Mouse (Mus musculus): ENCODE measurements at regions not wholly inside any gene's neighbourhood (a gene's known extent, or its start where the extent isn't known, plus 50 kb on each side); places are given as distances from the start of the nearest gene placed in this dataset.

DNA sequence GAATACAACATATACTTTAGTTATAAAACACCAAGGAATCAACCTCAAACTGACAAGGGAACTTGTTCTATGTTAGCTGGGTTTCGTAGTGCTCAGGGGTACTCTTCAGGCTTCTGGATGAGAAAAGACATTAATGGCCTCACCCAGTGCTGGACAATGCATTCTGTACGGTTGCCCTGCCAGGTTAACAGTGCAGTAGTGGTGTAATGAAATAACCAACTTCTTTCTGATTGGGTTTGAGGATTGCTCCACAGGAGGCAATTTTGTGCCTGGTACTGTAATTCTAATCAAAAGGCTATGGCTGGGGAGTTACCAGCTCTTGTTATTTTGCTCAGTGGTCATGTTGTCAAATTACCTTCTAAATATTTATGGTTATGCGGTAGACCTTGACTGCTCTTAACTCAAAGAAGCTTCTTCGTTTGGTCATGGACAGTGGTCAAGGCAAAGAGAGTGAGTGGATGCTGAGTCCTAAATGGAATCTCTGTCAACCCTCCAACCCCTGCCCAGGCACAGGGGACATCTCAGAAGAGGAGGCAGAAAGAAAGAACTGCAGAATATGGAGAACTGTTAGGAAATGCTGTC, 158.8 kb upstream of the B3gat2 start:
- DNase-seq (ENCODE audit: low spot score): no peak

DNA sequence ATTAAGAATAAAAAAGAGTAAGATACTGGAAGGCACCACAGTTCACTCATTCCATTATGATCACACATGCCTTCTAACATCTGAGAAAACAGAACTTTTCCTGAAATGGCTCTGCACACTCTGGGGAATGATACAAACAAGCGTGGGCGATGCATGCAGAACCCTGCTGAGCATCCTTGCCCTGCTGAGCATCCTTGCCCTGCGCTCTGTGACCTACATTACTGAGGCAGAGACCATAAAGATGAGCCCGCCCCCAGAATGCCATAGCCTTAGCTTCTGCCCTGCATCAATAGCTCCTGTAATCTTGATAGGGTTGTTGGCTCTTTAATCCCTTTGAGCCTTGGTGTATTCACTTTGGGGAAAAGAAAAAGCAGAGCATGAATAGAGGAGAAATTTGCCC, 132.2 kb upstream of the B3gat2 start:
- DNase-seq (ENCODE audit: low spot score): no peak

DNA sequence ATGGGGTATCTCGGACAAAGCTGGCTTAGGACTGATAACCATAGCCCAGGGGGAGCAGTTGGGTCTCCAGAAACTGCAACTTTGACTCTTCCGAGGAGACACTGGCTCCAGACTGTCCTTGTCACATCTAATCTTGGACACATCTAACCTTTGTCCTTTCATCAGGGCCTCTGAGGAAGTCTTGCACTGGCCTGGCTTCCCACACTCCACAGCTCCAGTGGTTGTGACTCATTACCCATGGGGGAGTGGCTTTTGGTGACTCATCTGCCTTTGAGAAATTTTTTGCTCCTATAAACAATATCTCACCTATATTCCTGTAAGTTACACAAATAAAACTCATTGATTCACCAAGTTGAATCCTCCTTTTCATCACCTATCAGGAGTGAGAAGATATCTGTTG, 116.5 kb upstream of the B3gat2 start:
- DNase-seq (ENCODE audit: low spot score): no peak

DNA sequence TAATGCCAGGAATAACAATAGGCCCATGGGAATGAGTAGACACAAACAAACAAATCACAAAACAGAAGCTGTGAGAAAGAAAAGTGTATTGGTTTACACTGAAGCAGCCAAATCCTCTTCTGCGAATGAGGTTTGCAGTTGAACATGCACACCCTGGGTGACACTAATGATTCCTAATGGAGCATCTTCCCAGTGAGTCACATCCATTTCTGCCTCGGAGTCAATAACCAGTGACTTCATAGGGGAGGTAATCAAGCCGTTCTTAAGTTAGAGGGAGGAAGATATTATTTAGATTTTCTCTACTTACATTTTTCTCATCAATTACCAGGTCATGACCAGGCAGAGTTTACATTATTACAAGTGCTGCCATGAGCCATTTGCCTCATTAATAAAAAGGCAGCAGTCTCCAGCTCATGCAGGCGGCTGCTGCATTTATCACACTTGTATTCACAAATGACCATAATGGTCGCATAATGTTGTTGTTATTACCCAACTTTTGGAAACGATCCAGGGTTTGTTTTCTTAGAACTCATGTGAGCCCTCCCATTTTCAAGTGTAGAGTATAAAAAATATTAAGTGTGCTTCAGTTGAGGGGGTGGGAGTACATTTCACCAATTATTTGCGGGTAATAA, 112.6 kb upstream of the B3gat2 start:
- DNase-seq (ENCODE audit: low spot score): no peak

DNA sequence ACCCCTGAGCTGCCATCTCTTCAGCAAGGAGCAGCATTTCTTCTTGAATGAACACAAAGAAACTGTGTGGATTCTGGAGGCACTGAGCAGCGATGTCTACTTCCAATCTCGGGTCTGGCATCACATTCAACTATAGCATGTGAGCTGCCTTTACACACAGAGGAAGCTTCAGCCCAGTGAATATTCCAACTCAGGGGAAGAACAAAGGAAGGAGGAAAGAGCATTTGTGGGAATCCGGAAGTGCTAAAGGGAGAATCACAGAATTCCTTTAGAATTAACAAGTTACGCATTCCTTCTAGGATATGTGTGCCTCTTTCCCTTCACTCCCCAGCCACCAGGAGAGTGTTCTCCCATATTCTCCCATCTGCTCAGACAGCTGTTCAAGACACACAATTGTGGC, 111.7 kb upstream of the B3gat2 start:
- DNase-seq (ENCODE audit: low spot score): no peak

DNA sequence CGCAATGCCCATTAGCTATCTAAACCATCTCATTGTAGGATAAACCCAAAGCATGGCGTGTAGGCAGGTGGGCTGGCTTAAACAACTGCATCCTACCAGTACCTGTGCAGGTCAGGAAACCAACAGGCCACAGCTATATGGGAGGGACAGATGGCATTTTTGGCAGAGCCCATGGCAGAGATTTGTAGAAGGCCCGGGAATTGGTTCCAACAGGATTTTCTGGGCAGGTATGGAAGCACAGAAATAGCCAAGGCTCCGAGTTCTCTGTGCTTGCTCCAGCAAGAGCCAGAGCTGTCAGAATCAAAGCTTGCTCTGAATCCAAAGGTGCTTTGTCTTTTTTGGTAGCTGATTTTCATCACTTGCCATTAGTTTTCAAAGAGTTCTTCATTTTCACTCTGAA, 107.9 kb upstream of the B3gat2 start:
- DNase-seq (ENCODE audit: low spot score): no peak

DNA sequence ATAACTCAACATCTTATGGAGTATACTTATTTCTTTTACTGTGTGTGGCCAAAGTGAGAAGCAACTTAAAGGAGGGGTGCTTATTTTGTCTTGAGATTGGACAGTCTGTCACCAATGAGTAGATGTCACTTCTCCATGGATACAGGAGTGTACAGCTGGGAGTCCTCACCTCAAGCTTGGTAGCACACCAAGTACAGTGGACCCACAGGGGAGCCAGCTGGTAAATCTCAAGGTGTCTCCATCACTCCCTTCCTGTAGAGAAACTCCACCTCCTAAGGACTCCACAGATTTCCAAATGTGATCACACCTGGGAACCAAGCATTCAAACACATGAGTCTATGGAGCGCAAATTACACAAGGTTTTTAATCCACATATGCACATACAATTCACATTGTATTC, 105.8 kb upstream of the B3gat2 start:
- DNase-seq (ENCODE audit: low spot score): no peak

DNA sequence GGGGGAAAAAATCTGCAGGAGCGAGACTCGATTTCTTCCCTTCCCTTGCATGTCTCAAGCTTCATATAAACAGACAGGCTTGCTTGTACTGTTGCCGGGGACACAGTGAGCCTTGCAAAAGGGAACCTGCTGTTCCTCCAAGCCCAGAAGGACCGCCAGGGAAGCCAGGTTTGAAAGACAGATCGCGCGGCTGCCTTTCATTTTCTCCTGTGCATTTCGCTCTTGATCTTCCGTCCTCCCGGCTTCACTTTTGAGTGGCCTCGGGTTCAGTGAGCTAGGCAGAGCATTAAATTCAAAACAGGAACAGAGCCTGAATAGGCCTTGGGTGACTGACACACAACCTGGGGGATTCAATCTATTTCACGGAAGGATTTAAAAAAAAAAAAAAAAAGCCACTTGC, 105.3 kb upstream of the B3gat2 start:
- peak; percentile 10 for DNase-seq (ENCODE audit: low spot score)

DNA sequence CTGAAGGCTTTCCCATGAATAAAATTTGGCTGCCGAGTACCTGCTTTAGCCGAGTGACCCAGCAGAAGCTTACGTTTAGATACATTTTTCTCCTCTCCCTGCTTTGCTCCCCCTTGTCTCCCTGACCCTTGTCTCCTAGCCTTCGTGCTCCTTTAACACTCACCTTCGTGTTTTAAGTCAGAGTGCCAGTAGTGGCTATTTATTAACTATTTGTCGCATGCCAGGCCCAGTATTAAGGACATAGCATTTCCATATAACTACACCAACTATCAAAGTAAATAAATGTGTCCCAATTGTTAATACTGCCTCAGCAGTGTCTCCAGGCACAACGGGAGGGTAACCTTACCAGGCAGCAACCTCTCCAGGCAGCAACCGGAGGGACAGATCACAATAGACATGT, 104.8 kb upstream of the B3gat2 start:
- no peak for DNase-seq (ENCODE audit: low spot score)

DNA sequence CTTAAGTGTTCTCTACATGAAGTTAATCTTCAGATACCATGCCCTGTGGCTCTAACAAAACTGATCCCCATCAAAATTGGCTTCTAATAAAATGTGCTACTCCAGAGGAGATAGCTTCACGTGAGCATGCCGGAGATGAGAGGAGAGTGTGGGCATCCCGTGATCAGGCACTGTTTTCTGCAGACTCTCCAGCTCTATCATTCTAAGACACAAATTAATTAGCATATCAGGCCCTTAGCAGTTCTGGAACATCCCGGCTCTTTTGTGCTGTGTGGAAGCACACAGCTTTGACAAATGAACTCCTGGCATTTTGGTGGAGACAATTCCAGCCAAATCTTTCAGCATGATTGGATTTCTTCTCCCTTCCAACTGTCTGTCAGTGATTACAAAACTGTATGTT, 91.0 kb upstream of the B3gat2 start:
- DNase-seq (ENCODE audit: low spot score): no peak

DNA sequence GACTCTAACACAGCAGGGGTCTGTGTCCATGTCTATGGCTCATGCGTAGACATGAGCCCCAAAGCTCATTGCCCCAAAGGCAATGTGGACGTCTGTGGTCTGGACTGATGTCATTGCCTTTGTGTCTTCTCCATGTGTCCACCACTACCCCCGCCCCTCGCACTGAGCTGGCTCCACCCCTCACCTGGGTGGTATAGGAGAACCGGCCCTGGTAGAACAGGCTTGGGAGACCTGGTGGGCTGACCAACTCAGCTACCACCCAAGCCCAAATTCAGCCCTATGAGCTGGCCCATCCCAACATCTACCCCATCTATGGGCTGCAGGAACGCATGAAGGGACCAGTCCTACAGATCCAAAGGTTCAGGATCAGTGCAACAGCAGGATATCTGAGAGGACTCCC, 87.2 kb upstream of the B3gat2 start:
- DNase-seq (ENCODE audit: low spot score): no peak

DNA sequence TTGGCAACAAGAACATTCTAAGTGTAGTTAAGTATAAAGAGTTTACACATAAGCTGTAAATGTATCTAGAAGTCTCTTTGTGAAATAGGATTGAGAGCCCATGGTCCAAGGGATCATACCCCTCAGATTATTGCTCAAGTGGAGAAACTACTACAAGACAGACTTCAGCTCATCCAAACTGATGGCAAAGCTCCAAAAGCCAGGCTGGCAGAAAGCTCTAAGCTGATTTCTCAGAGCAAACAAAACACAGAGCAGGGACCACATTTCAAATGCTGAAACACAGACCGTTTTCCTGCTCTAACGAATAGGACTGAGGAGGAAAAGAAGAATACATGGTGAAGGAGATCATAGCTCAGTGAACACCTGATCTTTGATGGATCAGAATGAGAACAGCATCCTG, 85.3 kb upstream of the B3gat2 start:
- DNase-seq (ENCODE audit: low spot score): no peak

DNA sequence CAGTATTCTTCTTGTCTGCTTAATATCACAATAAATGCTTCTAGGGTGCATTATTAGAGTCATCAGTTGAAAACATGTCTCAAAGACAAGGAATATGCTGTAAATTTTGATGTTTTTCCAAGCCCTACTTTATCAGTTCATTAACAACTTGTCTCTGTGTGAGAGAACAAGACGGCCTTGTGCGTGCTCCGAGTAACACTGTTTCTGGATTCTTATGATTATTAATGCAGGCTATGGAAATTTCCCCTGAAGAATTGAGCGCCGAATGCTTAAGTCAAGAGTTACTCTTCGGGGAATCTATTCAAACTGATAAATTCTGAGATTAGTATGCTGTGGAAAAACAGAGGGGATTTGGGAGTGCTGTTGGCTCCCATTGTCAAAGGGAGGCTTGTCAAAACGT, 72.2 kb upstream of the B3gat2 start:
- DNase-seq (ENCODE audit: low spot score): no peak

DNA sequence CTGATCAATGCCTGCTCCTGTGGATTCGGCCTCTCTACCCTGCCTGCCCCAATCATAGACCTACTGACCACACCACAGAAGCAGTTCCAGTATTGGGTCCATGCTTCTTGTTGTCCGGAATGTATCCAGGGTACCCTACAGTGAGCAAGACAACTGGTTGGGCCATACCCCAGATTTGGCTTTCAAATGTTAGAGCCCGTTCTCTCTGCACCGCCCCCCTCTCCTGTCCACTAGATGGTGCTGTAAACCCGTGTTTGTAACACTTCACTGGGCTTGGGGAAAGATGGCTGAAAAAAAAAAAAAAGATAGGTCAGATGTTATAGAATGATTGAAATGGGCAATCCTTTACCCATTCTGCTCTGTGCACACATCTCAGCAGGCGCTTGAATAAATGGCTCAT, 56.1 kb upstream of the B3gat2 start:
- DNase-seq (ENCODE audit: low spot score): peak; percentile 78

DNA sequence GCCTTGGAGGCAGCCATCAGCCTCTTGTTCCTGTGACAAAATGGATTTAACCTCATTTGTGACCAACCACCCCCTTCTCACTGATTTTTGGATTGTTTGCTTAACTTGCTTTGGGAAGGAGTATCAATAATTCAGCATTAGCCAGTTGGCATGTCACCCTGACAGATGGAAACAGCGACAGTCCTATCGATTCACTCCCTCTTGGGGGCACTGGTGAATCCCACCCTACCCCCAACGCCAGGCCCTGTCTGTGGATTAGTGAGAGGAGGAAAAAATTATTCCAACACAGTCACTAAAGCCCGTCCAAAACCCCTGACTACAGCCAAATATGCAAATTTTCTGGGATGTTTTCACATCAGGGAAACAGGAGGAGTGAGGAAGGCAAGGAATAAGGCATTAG, 55.1 kb upstream of the B3gat2 start:
- DNase-seq (ENCODE audit: low spot score): no peak
